Mouse (Mus musculus) retina, embryonic 14.5 days (tissue): ENCODE data around the gene Gm3002.
"Not testable (repeated sequence)": the region's sequence is repeated elsewhere in the genome, so short reads cannot be mapped to it uniquely, and the experiment has no call there.

Experiments used
- DNase-seq: peaks from one replicate; pipeline ENCODE4 v3.0.0-alpha.2; 2015; ENCODE audit warnings: low spot score

Gene Gm3002

GRCm38 (mm10) chr14:3809774-3810173, at the start of gene Gm3002:
Gm3002 (plus strand) TSS chr14:3810074.
- not testable (repeated sequence) for DNase-seq

DNA sequence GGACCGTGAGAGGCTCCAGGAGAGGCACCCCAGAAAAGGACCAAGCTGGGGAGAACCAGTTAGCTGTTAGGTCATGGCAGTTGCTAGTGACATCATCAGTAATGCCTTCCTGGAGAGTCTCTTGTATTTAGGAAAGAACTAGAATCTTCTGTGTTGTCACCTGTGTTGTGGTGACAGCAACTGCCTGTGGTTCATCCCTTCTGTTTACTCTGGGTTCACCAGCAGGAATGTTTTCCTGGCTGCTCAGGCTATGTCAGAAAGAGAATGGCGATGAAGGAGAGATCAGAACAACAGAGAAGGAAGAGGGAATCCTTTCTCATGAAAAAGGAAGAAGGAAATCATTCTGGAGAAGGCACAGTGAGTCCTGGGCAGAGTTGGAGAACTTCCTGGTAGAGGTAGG, 36.1 kb downstream of the Gm3002 start, which contains the start of gene Gm3033:
Gene Gm3033, plus strand, starts transcription at position 301 of the 400 bp plus-strand sequence.
- DNase-seq: not testable (repeated sequence)

- not testable (repeated sequence) for DNase-seq
Measured at GRCm38 (mm10) chr14:3883872-3884271, 74.0 kb downstream of the Gm3002 start, which contains the start of gene Gm2916. Gm2916 (plus strand) TSS chr14:3884172.

GRCm38 (mm10) chr14:3931456-3931855, 121.6 kb downstream of the Gm3002 start, which contains the start of gene Gm3029:
Gm3029 (plus strand) TSS chr14:3931756.
- not testable (repeated sequence) for DNase-seq

DNA sequence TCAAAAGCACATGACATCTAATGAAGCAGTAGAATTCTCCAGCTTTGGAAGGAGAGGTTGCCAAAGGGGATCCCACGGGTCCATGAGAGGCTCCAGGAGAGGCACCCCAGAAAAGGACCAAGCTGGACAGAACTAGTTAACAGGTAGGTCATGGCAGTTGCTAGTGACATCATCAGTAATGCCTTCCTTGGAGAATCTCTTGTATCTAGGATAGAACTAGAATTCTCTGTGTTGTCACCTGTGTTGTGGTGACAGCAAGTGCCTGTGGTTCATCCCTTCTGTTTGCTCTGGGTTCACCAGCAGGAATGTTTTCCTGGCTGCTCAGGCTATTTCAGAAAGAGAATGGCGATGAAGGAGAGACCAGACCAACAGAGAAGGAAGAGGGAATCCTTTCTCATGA, 153.4 kb downstream of the Gm3002 start, which contains the start of gene Gm3095:
Gene Gm3095, plus strand, starts transcription at position 301 of the 400 bp plus-strand sequence.
- DNase-seq: not testable (repeated sequence)

GRCm38 (mm10) chr14:3998094-3998493, 188.2 kb downstream of the Gm3002 start, which contains the start of gene Gm3099:
Gm3099 (plus strand) TSS chr14:3998394.
- not testable (repeated sequence) for DNase-seq
